Mouse (Mus musculus) testis, adult 10 weeks (tissue): ENCODE data around the gene Olfr1062. TPM values are rescaled to one million over a fixed set of nuclear protein-coding genes. Genes with fewer than 3 reads are reported as not detected.

ENCODE experiments used
- polyA plus RNA-seq: library from polyadenylated mRNA; stranded (reverse); fragments of 350-450 nt; fragmentation: Illumina TruSeq; extraction: RNeasy Lipid Tissue Mini Kit (QIAGEN cat#74804); gene quantifications from one replicate; pipeline ENCODE4 v1.2.3, GENCODE M21; 2014; ENCODE audit warnings: low read depth, low replicate concordance

Gene Olfr1062
- not detected for polyA plus RNA-seq

GRCm38 (mm10) chr2:86426649-86427048 is at the start of gene Olfr1062:
Gene Olfr1062, minus strand, starts transcription at chr2:86426749.

GRCm38 (mm10) chr2:86456169-86456568 is 29.6 kb upstream of the Olfr1062 start, which contains the start of gene Olfr1066:
Gene Olfr1066, minus strand, starts transcription at chr2:86456269.

GRCm38 (mm10) chr2:86450491-86450890 is 23.9 kb upstream of the Olfr1062 start, which contains the start of gene Olfr1065:
Gene Olfr1065, minus strand, starts transcription at chr2:86450591.

GRCm38 (mm10) chr2:86413950-86414349 is 12.6 kb downstream of the Olfr1062 start, which contains the start of gene Olfr1061:
Gene Olfr1061, minus strand, starts transcription at chr2:86414050.

GRCm38 (mm10) chr2:86388461-86388860 is 38.1 kb downstream of the Olfr1062 start, which contains the start of gene Olfr1058:
Gene Olfr1058, minus strand, starts transcription at chr2:86388561.

GRCm38 (mm10) chr2:86378293-86378692 is 48.3 kb downstream of the Olfr1062 start, which contains the start of gene Olfr1057:
Gene Olfr1057, minus strand, starts transcription at chr2:86378393.

Other genes starting within 250 kb of the Olfr1062 start
- gene Olfr1044, start 248.9 kb downstream of the Olfr1062 start, polyA plus RNA-seq = not detected
- not detected for gene Olfr52, start 241.1 kb downstream of the Olfr1062 start, polyA plus RNA-seq
- not detected for gene Olfr1045, start 223.7 kb downstream of the Olfr1062 start, polyA plus RNA-seq
- not detected for gene Olfr1046, start 207.4 kb downstream of the Olfr1062 start, polyA plus RNA-seq
- not detected for gene Olfr1047, start 195.3 kb downstream of the Olfr1062 start, polyA plus RNA-seq
- gene Olfr1048, start 186.5 kb downstream of the Olfr1062 start, polyA plus RNA-seq = not detected
- not detected for gene Olfr1049, start 168.4 kb downstream of the Olfr1062 start, polyA plus RNA-seq
- not detected for gene Olfr1051, start 147.7 kb downstream of the Olfr1062 start, polyA plus RNA-seq
- not detected for gene Olfr1052, start 134.3 kb downstream of the Olfr1062 start, polyA plus RNA-seq
- gene Olfr1053, start 111.5 kb downstream of the Olfr1062 start, polyA plus RNA-seq = not detected
- gene Olfr1054, start 91.3 kb downstream of the Olfr1062 start, polyA plus RNA-seq = not detected
- not detected for gene Olfr1055, start 76.5 kb downstream of the Olfr1062 start, polyA plus RNA-seq
- gene Olfr1056, start 64.3 kb downstream of the Olfr1062 start, polyA plus RNA-seq = not detected
- gene Olfr1057, start 48.4 kb downstream of the Olfr1062 start, polyA plus RNA-seq = not detected
- not detected for gene Olfr1058, start 38.2 kb downstream of the Olfr1062 start, polyA plus RNA-seq
- not detected for gene Olfr1061, start 12.7 kb downstream of the Olfr1062 start, polyA plus RNA-seq
- gene Olfr1065, start 23.8 kb upstream of the Olfr1062 start, polyA plus RNA-seq = not detected
- gene Olfr1066, start 29.5 kb upstream of the Olfr1062 start, polyA plus RNA-seq = not detected
- gene Olfr228, start 60.6 kb upstream of the Olfr1062 start, polyA plus RNA-seq = not detected
- not detected for gene Olfr1076, start 81.7 kb upstream of the Olfr1062 start, polyA plus RNA-seq
- not detected for gene Olfr1079, start 115.7 kb upstream of the Olfr1062 start, polyA plus RNA-seq
- not detected for gene Olfr1080, start 131.5 kb upstream of the Olfr1062 start, polyA plus RNA-seq
- gene Olfr1082, start 172.2 kb upstream of the Olfr1062 start, polyA plus RNA-seq = not detected
- gene Olfr1084, start 213.0 kb upstream of the Olfr1062 start, polyA plus RNA-seq = not detected
- not detected for gene Olfr1085, start 235.3 kb upstream of the Olfr1062 start, polyA plus RNA-seq